Mouse (Mus musculus) erythroblast, adult 5-6 weeks (primary cell): ENCODE measurements around the gene Myo18a. TPM values are rescaled to one million over a fixed set of nuclear protein-coding genes. Genes with fewer than 3 reads are reported as not detected.

Source experiments
- ATAC-seq: replicated peaks from 2 replicates; pipeline ENCODE4 v1.8.0; 2016; ENCODE audit warnings: moderate number of reproducible peaks, mild to moderate bottlenecking, moderate TSS enrichment, inconsistent platforms; ENCODE audit not compliant: poor library complexity, low FRiP score, severe bottlenecking
- total RNA-seq, 2 experiments: library from RNA; stranded (forward) in 1 of 2; stranded (reverse) in 1 of 2; fragments of 150-400 nt in 1 of 2; fragments of 200-764, 138-1000 nt in 1 of 2; gene quantifications; 2 replicates each; pipeline versions ENCODE4 v1.2.3 to v1.2.4; 2015 to 2017; ENCODE audit warnings: low replicate concordance in 2 of 2

Gene Myo18a
- total RNA-seq, 2 experiments from 2014 or later, result 14.6 to 17.5 TPM

DNA sequence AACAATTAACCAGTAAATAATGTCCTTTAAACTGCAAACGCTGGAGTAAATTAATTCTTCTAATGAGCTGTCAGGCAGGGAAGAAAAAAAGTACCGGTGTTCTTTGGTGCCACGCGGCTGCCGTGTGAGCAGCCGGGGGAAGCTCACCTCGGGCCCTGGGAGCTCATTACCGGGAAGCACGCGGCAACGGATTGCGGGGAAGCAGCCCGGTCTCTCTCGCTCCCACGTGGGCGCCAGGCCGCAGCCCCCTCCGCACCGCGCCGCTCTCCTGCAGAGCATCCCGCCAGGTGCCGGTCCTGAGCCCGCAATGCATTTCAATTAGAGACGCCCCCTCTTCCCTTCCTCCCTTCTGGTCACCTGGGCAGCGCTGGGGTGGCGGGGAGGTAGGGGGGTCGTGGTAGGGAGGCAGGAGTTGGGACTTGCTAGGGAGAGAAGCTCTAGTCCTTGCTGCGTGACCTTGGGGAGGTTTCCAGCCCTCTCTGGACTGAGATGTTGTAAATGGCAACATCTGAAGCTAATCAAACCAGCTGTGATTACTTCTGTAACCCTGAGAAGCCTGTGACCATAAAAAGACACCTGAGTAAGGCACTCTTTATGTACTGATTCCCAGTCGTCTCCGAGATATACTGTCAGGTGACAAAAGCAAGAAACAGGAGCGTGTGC, 151.7 kb downstream of the Myo18a start:
- ATAC-seq, result no peak

Other genes with a start within 250 kb of the Myo18a start
- gene Abhd15, start 248.1 kb upstream of the Myo18a start, total RNA-seq (2015; ENCODE audit: low replicate concordance), result 2.9 TPM in 1 of 2 replicates, not detected in the other
- 0.14 and 2.5 TPM in 2 replicates for gene Abhd15, start 248.1 kb upstream of the Myo18a start, total RNA-seq (2017; ENCODE audit: low replicate concordance)
- not detected in 2 replicates for gene Trp53i13, start 247.3 kb upstream of the Myo18a start, total RNA-seq (2015; ENCODE audit: low replicate concordance)
- not detected in 2 replicates for gene Trp53i13, start 247.3 kb upstream of the Myo18a start, total RNA-seq (2017; ENCODE audit: low replicate concordance)
- gene Gm10392, start 244.0 kb upstream of the Myo18a start, total RNA-seq (2015; ENCODE audit: low replicate concordance), result not detected in 2 replicates
- gene Gm10392, start 244.0 kb upstream of the Myo18a start, total RNA-seq (2017; ENCODE audit: low replicate concordance), result 0.09 TPM in 1 of 2 replicates, not detected in the other
- 9.8 and 20.9 TPM in 2 replicates for gene Taok1, start 155.4 kb upstream of the Myo18a start, total RNA-seq (2015; ENCODE audit: low replicate concordance)
- 24.4 and 25.3 TPM in 2 replicates for gene Taok1, start 155.4 kb upstream of the Myo18a start, total RNA-seq (2017; ENCODE audit: low replicate concordance)
- gene Nufip2, start 77.1 kb upstream of the Myo18a start, total RNA-seq (2015; ENCODE audit: low replicate concordance), result 17.8 and 29.8 TPM in 2 replicates
- 21.2 and 25.6 TPM in 2 replicates for gene Nufip2, start 77.1 kb upstream of the Myo18a start, total RNA-seq (2017; ENCODE audit: low replicate concordance)
- gene Cryba1, start 38.0 kb upstream of the Myo18a start, total RNA-seq (2015; ENCODE audit: low replicate concordance), result not detected in 2 replicates
- gene Cryba1, start 38.0 kb upstream of the Myo18a start, total RNA-seq (2017; ENCODE audit: low replicate concordance), result not detected in 2 replicates
- not detected in 2 replicates for gene Gm10277, start 24.5 kb downstream of the Myo18a start, total RNA-seq (2015; ENCODE audit: low replicate concordance)
- gene Gm10277, start 24.5 kb downstream of the Myo18a start, total RNA-seq (2017; ENCODE audit: low replicate concordance), result not detected in 2 replicates
- gene Pipox, start 130.8 kb downstream of the Myo18a start, total RNA-seq (2015; ENCODE audit: low replicate concordance), result not detected in 2 replicates
- not detected in 2 replicates for gene Pipox, start 130.8 kb downstream of the Myo18a start, total RNA-seq (2017; ENCODE audit: low replicate concordance)
- gene Sez6, start 167.6 kb downstream of the Myo18a start, total RNA-seq (2015; ENCODE audit: low replicate concordance), result not detected in 2 replicates
- not detected in 2 replicates for gene Sez6, start 167.6 kb downstream of the Myo18a start, total RNA-seq (2017; ENCODE audit: low replicate concordance)
- 19.9 and 24.2 TPM in 2 replicates for gene Phf12, start 219.5 kb downstream of the Myo18a start, total RNA-seq (2015; ENCODE audit: low replicate concordance)
- 9.8 and 11.5 TPM in 2 replicates for gene Phf12, start 219.5 kb downstream of the Myo18a start, total RNA-seq (2017; ENCODE audit: low replicate concordance)